ENCODE assay signal across 9 mouse cellular contexts in genomic region chr15:93591371-93591770, GRCm38 (mm10). TPM values are rescaled to one million over a fixed set of nuclear protein-coding genes. Genes with fewer than 3 reads are reported as not detected.
DNase-seq lines count a peak whose midpoint lies in the region; ATAC-seq lines count a peak whose summit lies in the region.
"Had no signal": no experiment of that assay in that cellular context is flagged by ENCODE, and none has a peak within 500 bp of the region (broad histone marks: within the 10 kb centered on the region; RNA-seq: fewer than 3 reads in every experiment).

No protein-coding gene starts in this region.

- ATAC-seq in heart, embryonic 14.5 days (ENCODE audit: insufficient number of reproducible peaks, insufficient read depth, low FRiP score, low read depth), result no peak
- ATAC-seq in hindbrain, embryonic 13.5 days (ENCODE audit: low FRiP score), result no peak
- no peak for ATAC-seq in midbrain, embryonic 12.5 days (ENCODE audit: low FRiP score, low read depth)

- peak overlapping the region in 1 of 2 experiments; percentile 37; a peak in 2 of 4 replicates for H3K4me3 ChIP-seq in heart, embryonic 14.5 days (ENCODE audit: control insufficient read depth in 1 of 2, insufficient read depth in 1 of 2, low read depth in 1 of 2, low read length in 2 of 2)
- peak overlapping the region; percentile 37 for H3K4me3 ChIP-seq in hindbrain, embryonic 13.5 days
- H3K4me3 ChIP-seq in midbrain, embryonic 12.5 days, result peak overlapping the region; percentile 32

- H3K27ac ChIP-seq in heart, embryonic 14.5 days (replicated peaks in 1 of 2; ENCODE audit: control insufficient read depth in 1 of 2, insufficient read depth in 1 of 2, low read depth in 2 of 2, low read length in 2 of 2), result peak overlapping the region; percentile 25 to 93; a peak in 2 of 4 replicates
- H3K27ac ChIP-seq in hindbrain, embryonic 13.5 days, result peak overlapping the region; percentile 35; the same call in 1 of the 2 replicates
- H3K27ac ChIP-seq in midbrain, embryonic 12.5 days (replicated peaks), result no peak overlapping the region

- H3K9ac ChIP-seq in heart, embryonic 14.5 days (ENCODE audit: low read length), result peak overlapping the region; percentile 68
- peak overlapping the region; percentile 67 for H3K9ac ChIP-seq in hindbrain, embryonic 13.5 days
- H3K9ac ChIP-seq in midbrain, embryonic 12.5 days (replicated peaks), result no peak overlapping the region; the same call in 1 of the 2 replicates

- 28% methylated on average over 7 of the region's 7 CpGs for WGBS in heart, embryonic 14.5 days
- 37% methylated on average over 7 of the region's 7 CpGs for WGBS in hindbrain, embryonic 13.5 days
- WGBS in midbrain, embryonic 12.5 days, result 36% methylated on average over 7 of the region's 7 CpGs

- no peaks in the 10 kb centered on the region for H3K9me3 ChIP-seq in heart, embryonic 14.5 days (ENCODE audit: control insufficient read depth, low read length)
- no peaks in the 10 kb centered on the region for H3K9me3 ChIP-seq in hindbrain, embryonic 13.5 days
- no peaks in the 10 kb centered on the region for H3K9me3 ChIP-seq in midbrain, embryonic 12.5 days

- H3K36me3 ChIP-seq in heart, embryonic 14.5 days (ENCODE audit: control insufficient read depth, insufficient read depth, low read length), result no peaks in the 10 kb centered on the region
- no peaks in the 10 kb centered on the region for H3K36me3 ChIP-seq in hindbrain, embryonic 13.5 days
- H3K36me3 ChIP-seq in midbrain, embryonic 12.5 days, result no peaks in the 10 kb centered on the region

- intact Hi-C loops in heart, postnatal 14 days (cut with DNase I), result loop anchor here (5.0 to 10.0 kb wide), 2 partner anchors 233 to 621 kb away; no protein-coding TSS in a partner anchor

- peaks cover 14 to 63% of the 10 kb centered on the region in 2 experiments for H3K4me1 ChIP-seq in heart, embryonic 14.5 days (ENCODE audit: control insufficient read depth in 2 of 2, insufficient read depth in 2 of 2, low read length in 2 of 2)
- peaks cover 39% of the 10 kb centered on the region for H3K4me1 ChIP-seq in hindbrain, embryonic 13.5 days (replicated peaks)
- H3K4me1 ChIP-seq in midbrain, embryonic 12.5 days, result peaks cover 15% of the 10 kb centered on the region

- peak overlapping the region; percentile 80 for H3K4me2 ChIP-seq in heart, embryonic 14.5 days (ENCODE audit: low read length)
- peak overlapping the region; percentile 62 for H3K4me2 ChIP-seq in hindbrain, embryonic 13.5 days
- peak overlapping the region; percentile 54 for H3K4me2 ChIP-seq in midbrain, embryonic 12.5 days (replicated peaks)

- no peak for DNase-seq in heart, postnatal 14 days
- peak; percentile 33 for DNase-seq in embryo, embryonic 9.5 days (ENCODE audit: extremely low spot score)
- DNase-seq in layer of hippocampus, adult 8-10 months (ENCODE audit: low spot score in 2 of 2), result no peak
- DNase-seq in adrenal gland, postnatal 25 days, result no peak
- no peak for DNase-seq in gastrocnemius, postnatal 4 days (ENCODE audit: low spot score in 2 of 2)
- DNase-seq: thymus, postnatal 36 days had no signal

- H3K27me3 ChIP-seq in heart, embryonic 14.5 days (ENCODE audit: control insufficient read depth, insufficient read depth, low read length), result no peaks in the 10 kb centered on the region
- H3K27me3 ChIP-seq in hindbrain, embryonic 13.5 days, result no peaks in the 10 kb centered on the region
- peaks cover 12% of the 10 kb centered on the region for H3K27me3 ChIP-seq in midbrain, embryonic 12.5 days

RNA-seq across cellular contexts. Expression of gene Prickle1, which starts 4.3 kb away (rescaled TPM):
- polyA plus RNA-seq in heart, embryonic 14.5 days (2014; fragmentation: Nextera tagmentation; extraction: Ambion mirVana), result 40.4 and 40.6 TPM in 2 replicates
- 10 to 100 TPM; 16.7 to 19.9 TPM for total RNA-seq in heart, postnatal 14 days (2021)
- 14.9 and 15.9 TPM in 2 replicates for polyA plus RNA-seq in hindbrain, embryonic 13.5 days (2015; fragmentation: Nextera tagmentation; extraction: Ambion mirVana)
- polyA plus RNA-seq in midbrain, embryonic 12.5 days (2016; fragmentation: Nextera tagmentation; extraction: Ambion mirVana), result 12.8 and 16.9 TPM in 2 replicates
- 10 to 100 TPM; 67.6 to 75.5 (median 72.2) TPM for total RNA-seq in layer of hippocampus, adult 8-10 months (2022)
- 17.0 and 18.2 TPM in 2 replicates for total RNA-seq in adrenal gland, postnatal 25 days (2021)
- 10 to 100 TPM; 22.5 to 24.5 TPM for total RNA-seq in gastrocnemius, postnatal 4 days (2021)
